Mouse (Mus musculus): ENCODE data around the gene Gm20422. TPM values are rescaled to one million over a fixed set of nuclear protein-coding genes. Genes with fewer than 3 reads are reported as not detected.

Gene Gm20422
- polyA plus RNA-seq, 1 experiment from 2014 or later = not detected

DNA sequence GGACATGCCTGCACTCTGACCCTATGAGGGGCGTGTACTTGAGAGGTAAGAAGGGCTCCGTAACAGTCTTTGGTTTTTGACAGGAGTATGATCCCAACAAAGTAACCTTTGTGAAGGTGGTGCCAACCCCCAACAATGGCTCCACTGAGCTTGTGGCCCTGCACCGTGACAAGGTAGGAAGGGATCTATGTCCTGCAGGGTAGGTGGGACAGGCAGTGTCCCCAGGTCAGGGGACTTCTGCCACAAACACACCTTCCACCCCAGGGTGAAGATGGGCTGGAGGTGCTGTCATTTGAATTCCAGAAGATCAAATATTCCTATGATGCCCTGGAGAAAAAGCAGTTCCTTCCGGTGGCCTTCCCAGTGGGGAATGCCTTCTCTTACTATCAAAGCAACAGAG lies 19.0 kb upstream of the Gm20422 start:
- no peak overlapping the region for H3K9ac ChIP-seq
- peaks cover 25% of the 10 kb centered on the region for H3K4me1 ChIP-seq
- 87% methylated on average over 4 of the region's 4 CpGs for WGBS
- ATAC-seq (ENCODE audit: insufficient number of reproducible peaks, low FRiP score, low TSS enrichment, low read depth) = no peak
- peaks cover 50% of the 10 kb centered on the region for H3K36me3 ChIP-seq
- H3K4me3 ChIP-seq (replicated peaks) = no peak overlapping the region
- no peaks in the 10 kb centered on the region for H3K27me3 ChIP-seq
- no peak overlapping the region for H3K4me2 ChIP-seq (replicated peaks)
- no peak overlapping the region for H3K27ac ChIP-seq (replicated peaks)
- no peaks in the 10 kb centered on the region for H3K9me3 ChIP-seq (replicated peaks)

DNA sequence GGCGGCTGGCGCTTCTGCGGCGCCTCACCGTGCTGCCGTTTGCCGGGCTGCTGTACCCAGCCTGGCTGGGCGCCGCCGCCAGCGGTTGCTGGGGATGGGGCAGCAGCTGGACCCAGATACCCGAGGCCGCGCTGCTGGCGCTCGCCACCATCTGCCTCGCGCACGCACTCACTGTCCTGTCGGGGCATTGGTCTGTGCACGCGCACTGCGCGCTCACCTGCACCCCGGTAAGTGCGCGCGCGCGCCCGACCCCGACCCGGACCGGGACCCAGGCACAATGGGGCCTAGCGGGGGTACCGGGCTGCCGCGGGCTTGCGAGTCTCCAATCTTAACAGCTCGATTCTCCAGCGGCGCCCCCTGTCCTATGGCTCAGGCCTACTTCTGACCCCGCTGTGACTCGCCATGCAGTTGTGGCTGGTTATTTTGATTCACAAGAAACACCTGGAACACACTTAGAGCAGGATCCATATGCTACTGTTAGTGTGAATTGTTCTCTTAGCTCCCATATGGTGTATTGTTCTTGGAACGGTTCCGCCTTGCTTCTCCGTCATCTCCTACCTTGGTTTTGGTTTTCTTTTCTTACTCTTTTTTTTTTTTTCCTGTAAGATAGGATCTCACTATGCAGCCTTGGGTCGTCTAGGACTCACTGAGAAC lies 16.9 kb upstream of the Gm20422 start:
- H3K27ac ChIP-seq (replicated peaks) = peak overlapping the region; percentile 89
- peak overlapping the region; percentile 100 for H3K4me3 ChIP-seq (replicated peaks)
- H3K9ac ChIP-seq = peak overlapping the region; percentile 81
- peaks cover 28% of the 10 kb centered on the region for H3K36me3 ChIP-seq
- under 1% methylated on average over 43 of the region's 48 CpGs for WGBS
- no peaks in the 10 kb centered on the region for H3K27me3 ChIP-seq
- ATAC-seq (ENCODE audit: insufficient number of reproducible peaks, low FRiP score, low TSS enrichment, low read depth) = peak; percentile 68
- peaks cover 25% of the 10 kb centered on the region for H3K4me1 ChIP-seq
- no peaks in the 10 kb centered on the region for H3K9me3 ChIP-seq (replicated peaks)
- H3K4me2 ChIP-seq (replicated peaks) = peak overlapping the region; percentile 77

DNA sequence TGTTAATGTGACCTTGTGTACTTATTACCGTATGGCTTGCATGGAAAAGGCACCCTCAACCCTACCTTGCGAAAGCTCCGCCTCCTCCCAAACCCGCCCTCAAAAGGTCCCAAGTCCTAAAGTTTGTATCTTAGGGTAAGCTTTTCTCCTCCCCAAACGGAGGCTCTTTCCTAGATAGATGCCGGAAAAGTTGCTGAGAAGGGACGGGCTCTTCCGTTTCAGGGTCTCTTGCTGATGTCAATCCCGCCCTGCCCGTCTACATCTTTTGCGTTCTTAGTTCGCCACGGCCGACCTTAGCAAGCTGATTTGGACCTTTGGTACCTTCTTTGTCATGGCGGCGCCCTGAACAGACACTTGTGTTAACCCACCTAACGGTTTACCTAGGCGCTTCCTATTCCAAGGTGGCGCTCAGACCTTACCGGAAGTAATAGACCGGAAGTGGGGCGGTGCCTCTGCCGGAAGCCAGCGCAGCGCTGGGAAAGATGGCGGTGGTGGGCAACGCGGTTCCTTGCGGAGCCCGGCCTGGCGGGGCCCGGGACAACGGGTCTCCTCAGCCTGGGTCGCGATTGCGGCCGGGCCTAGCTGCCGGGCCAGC lies 16.2 kb upstream of the Gm20422 start, which contains the start of the genes Atp13a1 and Zfp866:
TSS of gene Atp13a1 (plus strand) at position 391 of the 595 bp plus-strand sequence.
TSS of gene Zfp866 (minus strand) at position 406 of the 595 bp plus-strand sequence.
- peaks cover 22% of the 10 kb centered on the region for H3K36me3 ChIP-seq
- peak; percentile 90 for ATAC-seq (ENCODE audit: insufficient number of reproducible peaks, low FRiP score, low TSS enrichment, low read depth)
- peak within 1 kb of the TSS; percentile 77 for H3K4me2 ChIP-seq (replicated peaks)
- no peaks in the 10 kb centered on the region for H3K27me3 ChIP-seq
- H3K9me3 ChIP-seq (replicated peaks) = no peaks in the 10 kb centered on the region
- peak within 1 kb of the TSS; percentile 81 for H3K9ac ChIP-seq
- peaks cover 25% of the 10 kb centered on the region for H3K4me1 ChIP-seq
- peak within 1 kb of the TSS; percentile 89 for H3K27ac ChIP-seq (replicated peaks)
- WGBS = under 1% methylated on average over 38 of the region's 38 CpGs
- H3K4me3 ChIP-seq (replicated peaks) = peak within 1 kb of the TSS; percentile 100

DNA sequence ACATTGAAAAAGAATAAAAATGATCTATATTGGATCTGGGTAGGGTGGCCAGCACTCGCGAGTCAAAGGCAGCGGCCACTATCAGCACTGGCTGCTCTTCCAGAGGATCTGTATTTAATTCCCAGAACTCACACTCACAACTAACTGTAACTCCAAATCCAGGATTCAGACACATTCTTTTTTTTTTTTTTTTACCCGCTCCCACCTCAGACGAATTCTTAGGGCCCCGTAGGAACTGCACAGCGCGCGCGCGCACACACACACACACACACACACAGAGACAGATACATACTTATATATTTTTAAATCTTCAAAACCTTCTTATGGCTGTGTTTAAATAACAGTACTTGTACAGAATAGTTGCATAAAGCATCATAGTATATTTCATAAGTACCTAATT lies 15.7 kb upstream of the Gm20422 start:
- Histone ChIP-seq H3K9me3 (replicated peaks) (no peaks in the 10 kb centered on the region), H3K27me3 (no peaks in the 10 kb centered on the region), H3K36me3 (peaks cover 17% of the 10 kb centered on the region), H3K4me2 (replicated peaks) (peak overlapping the region; percentile 77), H3K4me3 (replicated peaks) (peak overlapping the region; percentile 100), H3K9ac (peak overlapping the region; percentile 81; the same call in 1 of the 2 replicates), H3K27ac (replicated peaks) (peak overlapping the region; percentile 89; the same call in 1 of the 2 replicates), H3K4me1 (peaks cover 25% of the 10 kb centered on the region)
- no peak for ATAC-seq (ENCODE audit: insufficient number of reproducible peaks, low FRiP score, low TSS enrichment, low read depth)
- WGBS = 28% methylated on average over 11 of the region's 11 CpGs

DNA sequence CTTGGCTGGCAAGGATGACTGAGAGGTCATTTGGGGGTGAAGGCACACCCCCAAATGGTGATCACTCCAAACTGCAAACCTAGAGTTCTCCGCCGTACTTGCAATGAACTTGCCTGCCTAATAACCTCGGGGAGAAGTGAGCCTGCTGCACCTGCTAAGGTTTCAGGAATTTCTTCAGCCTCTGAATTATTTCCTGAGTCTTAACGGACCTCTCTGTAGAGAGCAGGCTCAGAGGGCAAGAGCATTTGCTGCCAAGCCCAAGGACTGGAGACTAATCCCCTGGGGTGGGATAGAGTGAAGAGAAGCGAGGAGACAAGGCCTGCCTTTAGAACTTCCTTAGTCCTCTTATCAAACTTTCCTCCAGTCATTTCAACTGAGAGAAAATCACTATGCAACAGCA lies 15.0 kb upstream of the Gm20422 start:
- Histone ChIP-seq H3K27ac (replicated peaks) (peak overlapping the region; percentile 89; the same call in 1 of the 2 replicates), H3K9me3 (replicated peaks) (no peaks in the 10 kb centered on the region), H3K27me3 (no peaks in the 10 kb centered on the region), H3K4me1 (peaks cover 25% of the 10 kb centered on the region), H3K4me3 (replicated peaks) (peak overlapping the region; percentile 100; the same call in 1 of the 2 replicates), H3K36me3 (peaks cover 11% of the 10 kb centered on the region), H3K4me2 (replicated peaks) (no peak overlapping the region), H3K9ac (no peak overlapping the region)
- no peak for ATAC-seq (ENCODE audit: insufficient number of reproducible peaks, low FRiP score, low TSS enrichment, low read depth)
- WGBS = 58% methylated on average over 5 of the region's 5 CpGs

DNA sequence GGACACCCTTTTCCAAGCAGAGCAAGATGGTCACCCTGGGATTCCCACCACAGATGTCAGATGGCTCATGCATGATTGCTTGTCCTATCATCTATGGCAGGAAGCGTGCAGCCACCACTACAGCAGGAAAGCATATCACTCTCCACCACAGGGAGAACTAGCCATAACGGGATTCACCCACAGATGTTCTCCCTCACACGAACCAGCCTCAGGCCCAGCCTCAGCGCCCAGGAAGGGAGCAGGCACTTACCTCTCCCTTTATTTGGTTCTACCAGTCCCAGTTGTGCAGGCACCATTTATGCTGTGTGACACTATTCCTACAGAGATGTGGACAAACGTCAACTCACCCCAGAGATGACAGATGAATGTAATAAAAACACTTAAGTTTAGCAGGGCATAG lies 14.4 kb upstream of the Gm20422 start:
- peaks cover 5% of the 10 kb centered on the region; the same call in 1 of the 2 replicates for H3K36me3 ChIP-seq
- peaks cover 25% of the 10 kb centered on the region for H3K4me1 ChIP-seq
- H3K27ac ChIP-seq (replicated peaks) = no peak overlapping the region
- no peak overlapping the region for H3K4me2 ChIP-seq (replicated peaks)
- H3K4me3 ChIP-seq (replicated peaks) = no peak overlapping the region
- no peaks in the 10 kb centered on the region for H3K9me3 ChIP-seq (replicated peaks)
- 89% methylated on average over 5 of the region's 5 CpGs for WGBS
- no peak overlapping the region for H3K9ac ChIP-seq
- H3K27me3 ChIP-seq = no peaks in the 10 kb centered on the region
- no peak for ATAC-seq (ENCODE audit: insufficient number of reproducible peaks, low FRiP score, low TSS enrichment, low read depth)

DNA sequence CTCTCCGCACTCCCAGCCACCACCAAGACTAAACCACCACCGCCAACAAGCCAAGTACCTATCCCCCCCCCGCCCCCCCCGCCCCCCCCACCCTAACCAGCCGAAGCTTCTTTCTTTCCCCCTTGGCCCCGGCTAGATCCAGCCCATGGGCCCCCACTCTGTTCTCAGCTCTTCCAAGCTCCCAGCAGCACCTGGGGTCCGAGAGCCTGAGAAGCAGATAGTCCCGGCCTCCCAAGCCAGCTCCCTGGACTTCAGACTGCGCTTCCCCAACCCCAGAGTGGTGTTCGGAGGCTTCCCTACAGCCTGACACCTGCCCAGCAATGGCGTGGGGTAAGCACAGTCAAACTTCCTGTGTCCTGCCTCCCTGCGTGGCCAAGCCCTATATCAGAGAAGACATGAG lies 2.4 kb upstream of the Gm20422 start:
- no peak overlapping the region for H3K9ac ChIP-seq
- WGBS = 67% methylated on average over 8 of the region's 12 CpGs
- H3K27me3 ChIP-seq = no peaks in the 10 kb centered on the region
- no peaks in the 10 kb centered on the region for H3K36me3 ChIP-seq
- H3K4me2 ChIP-seq (replicated peaks) = no peak overlapping the region
- peaks cover 12% of the 10 kb centered on the region for H3K4me1 ChIP-seq
- ATAC-seq (ENCODE audit: insufficient number of reproducible peaks, low FRiP score, low TSS enrichment, low read depth) = no peak
- H3K9me3 ChIP-seq (replicated peaks) = no peaks in the 10 kb centered on the region
- no peak overlapping the region for H3K27ac ChIP-seq (replicated peaks)
- no peak overlapping the region for H3K4me3 ChIP-seq (replicated peaks)

DNA sequence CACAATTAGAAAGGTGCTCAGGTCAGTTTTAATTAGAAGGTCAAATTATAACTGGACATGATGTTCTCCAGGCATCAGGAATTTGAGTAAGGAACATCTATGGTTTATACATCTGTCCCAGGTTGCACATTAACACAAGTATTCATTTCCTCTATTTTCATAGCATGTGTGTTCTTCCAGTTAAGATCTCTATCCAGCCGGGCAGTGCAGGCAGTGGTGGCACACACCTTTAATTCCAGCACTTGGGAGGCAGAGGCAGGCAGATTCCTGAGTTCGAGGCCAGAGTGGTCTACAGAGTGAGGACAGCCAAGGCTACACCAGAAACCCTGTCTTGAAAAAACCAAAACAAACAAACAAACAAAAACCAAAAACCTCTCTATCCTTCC lies 456 bp upstream of the Gm20422 start:
- Histone ChIP-seq H3K36me3 (peaks cover 4% of the 10 kb centered on the region; the same call in 1 of the 2 replicates), H3K4me3 (replicated peaks) (peak overlapping the region; percentile 88), H3K9me3 (replicated peaks) (no peaks in the 10 kb centered on the region), H3K4me1 (peaks cover 16% of the 10 kb centered on the region), H3K27ac (replicated peaks) (peak overlapping the region; percentile 100; the same call in 1 of the 2 replicates), H3K4me2 (replicated peaks) (peak overlapping the region; percentile 54; the same call in 1 of the 2 replicates), H3K9ac (no peak overlapping the region), H3K27me3 (no peaks in the 10 kb centered on the region)
- 49% methylated on average over 2 of the region's 2 CpGs for WGBS
- ATAC-seq (ENCODE audit: insufficient number of reproducible peaks, low FRiP score, low TSS enrichment, low read depth) = no peak

DNA sequence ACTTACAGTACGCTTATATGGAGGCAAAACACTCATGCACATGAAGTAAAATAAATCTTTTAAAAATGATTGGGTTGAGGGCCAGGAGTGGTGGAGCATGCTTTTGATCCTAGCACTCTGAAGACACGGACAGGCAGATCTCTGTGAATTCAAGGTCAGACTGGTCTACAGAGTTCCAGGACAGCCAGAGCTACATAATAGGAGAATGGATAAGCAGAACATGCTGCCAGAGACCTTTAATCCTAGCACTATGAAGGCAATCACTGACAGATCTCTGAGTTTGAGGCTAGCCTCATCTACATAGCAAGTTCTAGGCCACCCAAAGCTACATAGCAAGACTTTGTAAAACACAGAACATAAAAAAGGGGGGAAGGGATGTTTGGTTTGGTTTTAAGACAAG lies 2.6 kb downstream of the Gm20422 start:
- H3K9me3 ChIP-seq (replicated peaks) = 0 out of 2 replicates have a peak, but pooled peaks cover 2% of the 10 kb centered on the region
- H3K4me1 ChIP-seq = peaks cover 16% of the 10 kb centered on the region
- no peak overlapping the region for H3K4me2 ChIP-seq (replicated peaks)
- H3K36me3 ChIP-seq = peaks cover 33% of the 10 kb centered on the region
- WGBS = 85% methylated on average over 2 of the region's 2 CpGs
- no peak overlapping the region for H3K27ac ChIP-seq (replicated peaks)
- no peak for ATAC-seq (ENCODE audit: insufficient number of reproducible peaks, low FRiP score, low TSS enrichment, low read depth)
- H3K4me3 ChIP-seq (replicated peaks) = no peak overlapping the region
- H3K27me3 ChIP-seq = no peaks in the 10 kb centered on the region
- H3K9ac ChIP-seq = no peak overlapping the region

DNA sequence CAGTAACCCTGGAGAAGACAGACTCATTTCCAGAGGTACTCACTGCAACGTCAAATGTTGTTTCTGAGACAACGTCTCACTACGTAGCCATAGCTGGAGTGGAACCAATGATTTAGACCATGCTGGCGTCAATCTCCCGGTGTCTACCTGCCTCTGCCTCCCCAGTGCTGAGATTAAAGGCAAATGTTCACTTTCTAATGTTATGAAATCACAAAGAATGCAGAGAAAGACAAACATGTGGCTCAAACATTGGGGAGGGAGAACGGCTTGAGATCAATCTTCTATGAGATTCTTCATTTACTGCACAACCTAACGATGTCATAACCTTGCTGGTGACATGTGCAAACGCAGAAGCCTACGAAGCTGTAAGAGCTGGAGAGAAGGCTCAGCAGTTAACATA lies 3.5 kb downstream of the Gm20422 start:
- Histone ChIP-seq H3K4me1 (peaks cover 16% of the 10 kb centered on the region), H3K36me3 (peaks cover 41% of the 10 kb centered on the region), H3K9me3 (replicated peaks) (0 out of 2 replicates have a peak, but pooled peaks cover 9% of the 10 kb centered on the region), H3K27me3 (no peaks in the 10 kb centered on the region), H3K4me3 (replicated peaks) (no peak overlapping the region), H3K4me2 (replicated peaks) (no peak overlapping the region), H3K9ac (no peak overlapping the region), H3K27ac (replicated peaks) (no peak overlapping the region)
- ATAC-seq (ENCODE audit: insufficient number of reproducible peaks, low FRiP score, low TSS enrichment, low read depth) = no peak
- 77% methylated on average over 9 of the region's 9 CpGs for WGBS

DNA sequence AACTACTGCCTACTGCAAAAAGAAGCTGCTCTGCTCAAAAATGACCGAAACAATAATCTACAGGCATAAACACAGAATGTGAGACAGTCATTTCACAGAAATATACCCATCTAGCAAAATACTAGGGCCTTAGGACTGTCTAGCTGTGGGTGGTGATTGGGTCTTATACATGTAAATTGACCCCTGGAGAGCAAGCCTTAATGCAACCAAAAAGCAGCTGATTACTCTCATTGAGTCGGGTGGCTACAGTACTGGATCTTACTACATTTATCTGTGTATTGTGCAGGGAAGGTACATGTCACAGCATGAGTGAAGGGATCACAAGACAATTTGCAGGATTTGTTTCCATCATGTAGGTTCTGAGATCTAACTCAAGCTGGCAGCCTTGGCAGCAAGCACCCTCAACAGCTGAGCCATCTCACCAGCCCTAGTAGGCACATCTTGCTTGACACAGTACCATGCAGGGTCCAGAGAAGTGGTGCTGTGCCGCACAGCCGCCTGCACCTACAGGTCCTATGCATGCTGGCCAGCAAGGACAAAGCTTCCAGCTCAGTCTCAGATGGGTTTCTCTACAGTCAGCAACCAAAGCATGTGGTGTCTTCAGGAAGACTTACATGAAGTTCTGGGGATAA lies 12.8 kb downstream of the Gm20422 start:
- Histone ChIP-seq H3K36me3 (peaks cover 62% of the 10 kb centered on the region), H3K4me2 (replicated peaks) (no peak overlapping the region), H3K27me3 (no peaks in the 10 kb centered on the region), H3K9ac (no peak overlapping the region), H3K9me3 (replicated peaks) (0 out of 2 replicates have a peak, but pooled peaks cover 12% of the 10 kb centered on the region), H3K4me3 (replicated peaks) (no peak overlapping the region), H3K4me1 (no peaks in the 10 kb centered on the region), H3K27ac (replicated peaks) (no peak overlapping the region)
- 86% methylated on average over 4 of the region's 4 CpGs for WGBS
- ATAC-seq (ENCODE audit: insufficient number of reproducible peaks, low FRiP score, low TSS enrichment, low read depth) = no peak
